Mouse (Mus musculus) thymus, adult 2 months (tissue): ENCODE measurements around the gene Ankzf1. TPM values are rescaled to one million over a fixed set of nuclear protein-coding genes. Genes with fewer than 3 reads are reported as not detected.
"Not testable (repeated sequence)": the region's sequence is repeated elsewhere in the genome, so short reads cannot be mapped to it uniquely, and the experiment has no call there.

Source experiments
- DNase-seq: peaks from one replicate; pipeline ENCODE4 v3.0.0; 2021
- H3K27ac ChIP-seq: fragments of 200-500 bp; 2 replicates; pipeline ENCODE4 v1.5.1; 2012; ENCODE audit warnings: low read length, control low read depth; ENCODE audit not compliant: control insufficient read depth, insufficient read depth
- H3K27me3 ChIP-seq: fragments of 200-500 bp; 2 replicates; pipeline ENCODE4 v1.6.1; 2012; ENCODE audit warnings: mild to moderate bottlenecking, low read length, moderate library complexity, mixed read lengths; ENCODE audit not compliant: control insufficient read depth, insufficient read depth
- H3K36me3 ChIP-seq: fragments of 200-500 bp; 2 replicates; pipeline ENCODE4 v1.6.1; 2012; ENCODE audit warnings: mild to moderate bottlenecking, low read length, moderate library complexity; ENCODE audit not compliant: control insufficient read depth, insufficient read depth
- H3K4me1 ChIP-seq: fragments of 200-500 bp; replicated peaks from 2 replicates; pipeline ENCODE4 v1.6.1; 2012; ENCODE audit warnings: low read length; ENCODE audit not compliant: control insufficient read depth, insufficient read depth
- H3K4me3 ChIP-seq: fragments of 200-500 bp; 2 replicates; pipeline ENCODE4 v1.5.1; 2012; ENCODE audit warnings: mild to moderate bottlenecking, low read length, control low read depth, moderate library complexity; ENCODE audit not compliant: control insufficient read depth, insufficient read depth
- CTCF ChIP-seq: fragments of 200-500 bp; IDR thresholded peaks from 2 replicates; pipeline ENCODE4 v1.5.1; 2012; ENCODE audit warnings: mild to moderate bottlenecking, control low read depth, low read length, moderate library complexity, borderline replicate concordance; ENCODE audit not compliant: control insufficient read depth, poor library complexity, insufficient read depth; ENCODE audit errors: extremely low read depth
- POLR2A ChIP-seq: fragments of 200-500 bp; IDR thresholded peaks from 2 replicates; pipeline ENCODE4 v1.6.1; 2012; ENCODE audit warnings: mild to moderate bottlenecking, low read length, control low read depth, moderate library complexity; ENCODE audit not compliant: control insufficient read depth, poor library complexity, insufficient read depth; ENCODE audit errors: extremely low read depth
- WGBS: fragments of 180-500 bp; shearing (Covaris S2); methylation state at CpG from one replicate; pipeline ENCODE4 v1.1.7; 2018; 5-methylcytosine and 5-hydroxymethylcytosine counted together
- polyA plus RNA-seq: library from polyadenylated mRNA; depleted of rRNA; stranded (reverse); fragments of >200 nt; gene quantifications from 2 replicates; pipeline ENCODE4 v1.2.3, GENCODE M21; 2012

Ankzf1 gene
- polyA plus RNA-seq, 1 experiment, result 24.0 TPM

- H3K27me3 ChIP-seq, result no peaks in the 10 kb centered on the region
- H3K27ac ChIP-seq, result no peak overlapping the region
- no peaks in the 10 kb centered on the region for H3K36me3 ChIP-seq
- no peak overlapping the region for H3K4me3 ChIP-seq
- no peak for TF ChIP-seq CTCF
- TF ChIP-seq POLR2A, result no peak
- DNase-seq, result no peak
- peaks cover 6% of the 10 kb centered on the region for H3K4me1 ChIP-seq
- 97% methylated on average over 4 of the region's 4 CpGs for WGBS
These were observed 39.3 kb downstream of the Ankzf1 start for GRCm38 (mm10) chr1:75231224-75231623.

GRCm38 (mm10) chr1:75231664-75232152, 39.8 kb downstream of the Ankzf1 start, which contains the start of gene A630095N17Rik:
A630095N17Rik (minus strand) TSS chr1:75232102.
- 88% methylated on average over 5 of the region's 5 CpGs for WGBS

GRCm38 (mm10) chr1:75232489-75232888, 40.5 kb downstream of the Ankzf1 start:
- not testable (repeated sequence) for H3K4me1 ChIP-seq, H3K27ac ChIP-seq, H3K27me3 ChIP-seq, H3K36me3 ChIP-seq, H3K4me3 ChIP-seq, DNase-seq
- WGBS, result 85% methylated on average over 4 of the region's 4 CpGs

More at GRCm38 (mm10) chr1:75231664-75232152, 39.8 kb downstream of the Ankzf1 start, which contains the start of gene A630095N17Rik:
- Histone ChIP-seq H3K27me3 (no peaks in the 10 kb centered on the region), H3K4me3 (no peak within 1 kb of the TSS), H3K4me1 (peaks cover 3% of the 10 kb centered on the region), H3K27ac (no peak within 1 kb of the TSS), H3K36me3 (no peaks in the 10 kb centered on the region)
- TF ChIP-seq CTCF (no peak), POLR2A (no peak)
- DNase-seq, result no peak

GRCm38 (mm10) chr1:75234606-75235005, 42.7 kb downstream of the Ankzf1 start:
- Histone ChIP-seq H3K4me1 (peaks cover 6% of the 10 kb centered on the region), H3K27me3 (no peaks in the 10 kb centered on the region), H3K36me3 (no peaks in the 10 kb centered on the region), H3K4me3 (no peak overlapping the region), H3K27ac (no peak overlapping the region)
- TF ChIP-seq CTCF (peak; percentile 60; the same call in 1 of the 2 replicates), POLR2A (no peak)
- peak; percentile 78 for DNase-seq
- under 1% methylated on average over 8 of the region's 8 CpGs for WGBS

GRCm38 (mm10) chr1:75236117-75237050, 44.4 kb downstream of the Ankzf1 start, which contains the start of gene Dnajb2:
Dnajb2 (plus strand) TSS chr1:75236406.
- DNase-seq, result peak; percentile 70
- TF ChIP-seq POLR2A, result no peak
- TF ChIP-seq CTCF, result no peak

GRCm38 (mm10) chr1:75239591-75239990, 47.6 kb downstream of the Ankzf1 start:
- Histone ChIP-seq H3K36me3 (no peaks in the 10 kb centered on the region), H3K27me3 (no peaks in the 10 kb centered on the region), H3K27ac (no peak overlapping the region), H3K4me3 (no peak overlapping the region), H3K4me1 (peaks cover 6% of the 10 kb centered on the region)
- DNase-seq, result no peak
- 93% methylated on average over 10 of the region's 10 CpGs for WGBS
- TF ChIP-seq CTCF, result no peak
- no peak for TF ChIP-seq POLR2A

More at GRCm38 (mm10) chr1:75236117-75237050, 44.4 kb downstream of the Ankzf1 start, which contains the start of gene Dnajb2:
- WGBS, result 2% methylated on average over 64 of the region's 64 CpGs
- Histone ChIP-seq H3K27ac (peak within 1 kb of the TSS; percentile 63; the same call in 1 of the 2 replicates), H3K4me1 (peaks cover 6% of the 10 kb centered on the region), H3K4me3 (peak within 1 kb of the TSS; percentile 74), H3K27me3 (no peaks in the 10 kb centered on the region), H3K36me3 (no peaks in the 10 kb centered on the region)

GRCm38 (mm10) chr1:75243411-75243810, 51.5 kb downstream of the Ankzf1 start:
- no peak for DNase-seq
- Histone ChIP-seq H3K4me1 (peaks cover 6% of the 10 kb centered on the region), H3K4me3 (no peak overlapping the region), H3K27me3 (no peaks in the 10 kb centered on the region), H3K27ac (no peak overlapping the region), H3K36me3 (no peaks in the 10 kb centered on the region)
- 97% methylated on average over 14 of the region's 14 CpGs for WGBS
- TF ChIP-seq CTCF (no peak), POLR2A (no peak)
